Mouse (Mus musculus) G1E (cell line): Measurements from ENCODE around the gene Nme9. TPM values are rescaled to one million over a fixed set of nuclear protein-coding genes. Genes with fewer than 3 reads are reported as not detected.
A peak's percentile ranks its signal among the peaks of the same experiment; 100 is the strongest.

Experiments
- ATAC-seq: 2 replicates; pipeline ENCODE4 v1.8.0; 2016; ENCODE audit warnings: mild to moderate bottlenecking; ENCODE audit not compliant: insufficient number of reproducible peaks, poor library complexity, low FRiP score, severe bottlenecking; ENCODE audit errors: extremely low read depth
- DNase-seq: peaks from one replicate; pipeline ENCODE4 v3.0.0; 2012; ENCODE audit warnings: low spot score
- H3K27me3 ChIP-seq: 2 replicates; pipeline ENCODE4 v1.6.1; 2012; ENCODE audit warnings: mild to moderate bottlenecking, low read length, inconsistent platforms; ENCODE audit not compliant: insufficient read depth
- H3K36me3 ChIP-seq: replicated peaks from 2 replicates; pipeline ENCODE3; 2012; ENCODE audit warnings: mild to moderate bottlenecking, inconsistent platforms
- H3K4me1 ChIP-seq: 2 replicates; pipeline ENCODE4 v1.6.1; 2012; ENCODE audit warnings: low read depth, low read length, inconsistent platforms, mixed read lengths; ENCODE audit not compliant: insufficient read depth
- H3K4me3 ChIP-seq: 2 replicates; pipeline ENCODE4 v1.5.1; 2012; ENCODE audit warnings: low read depth, mild to moderate bottlenecking, inconsistent platforms, low read length, moderate library complexity, mixed read lengths
- H3K9me3 ChIP-seq: replicated peaks from 2 replicates; pipeline ENCODE4 v1.6.1; 2012; ENCODE audit warnings: inconsistent platforms
- CTCF ChIP-seq: IDR thresholded peaks from 2 replicates; pipeline ENCODE4 v1.5.1; 2012; ENCODE audit warnings: low read depth, low read length, inconsistent platforms, mixed read lengths
- GATA1 ChIP-seq: IDR thresholded peaks from 2 replicates; pipeline ENCODE4 v1.6.1; 2012; ENCODE audit warnings: borderline replicate concordance, low read length, inconsistent platforms, mixed read lengths
- GATA2 ChIP-seq: IDR thresholded peaks from 2 replicates; pipeline ENCODE4 v1.6.1; 2012; ENCODE audit warnings: low read depth, low read length, inconsistent platforms, borderline replicate concordance
- POLR2AphosphoS5 ChIP-seq: IDR thresholded peaks from 2 replicates; pipeline ENCODE4 v1.6.1; 2012; ENCODE audit warnings: low read depth, low read length, inconsistent platforms; ENCODE audit not compliant: insufficient replicate concordance
- TAL1 ChIP-seq: conservative IDR thresholded peaks from 2 replicates; pipeline ENCODE4 v1.6.1; 2012; ENCODE audit warnings: low read depth, low read length, inconsistent platforms, mixed read lengths
- polyA plus RNA-seq: library from polyadenylated mRNA; stranded (reverse); fragments of >175 nt; gene quantifications from 2 replicates; pipeline ENCODE4 v1.2.3, GENCODE M21; 2012
- total RNA-seq, 2 experiments: library from RNA; stranded (forward) in 1 of 2; stranded (reverse) in 1 of 2; fragments of 200-1000 nt in 1 of 2; fragments of >200 nt in 1 of 2; fragmentation: Nextera tagmentation in 1 of 2; gene quantifications; 2 replicates each; pipeline ENCODE4 v1.2.3; 2014 to 2017

Gene Nme9
- total and polyA plus RNA-seq, 3 experiments = not detected

- Histone ChIP-seq H3K27me3 (no peaks in the 10 kb centered on the region), H3K4me3 (no peak overlapping the region), H3K36me3 (peaks cover 93% of the 10 kb centered on the region), H3K9me3 (no peaks in the 10 kb centered on the region), H3K4me1 (peaks cover 27% of the 10 kb centered on the region)
- peak; percentile 63 for DNase-seq
- TF ChIP-seq TAL1 (no peak), CTCF (no peak), POLR2AphosphoS5 (no peak), GATA2 (no peak), GATA1 (no peak)
- peak; percentile 95 for ATAC-seq
Observed at GRCm38 (mm10) chr9:99485144-99485543, 33.9 kb downstream of the Nme9 start.

GRCm38 (mm10) chr9:99487126-99487695 is 35.9 kb downstream of the Nme9 start:
- ATAC-seq = no peak
- Histone ChIP-seq H3K9me3 (no peaks in the 10 kb centered on the region), H3K4me1 (peaks cover 27% of the 10 kb centered on the region), H3K4me3 (no peak overlapping the region), H3K36me3 (peaks cover 86% of the 10 kb centered on the region), H3K27me3 (no peaks in the 10 kb centered on the region)
- TF ChIP-seq POLR2AphosphoS5 = no peak
- TF ChIP-seq GATA1 = no peak
- TF ChIP-seq CTCF = no peak
- no peak for TF ChIP-seq GATA2
- TF ChIP-seq TAL1 = no peak
- no peak for DNase-seq

GRCm38 (mm10) chr9:99487841-99488240 is 36.6 kb downstream of the Nme9 start:
- Histone ChIP-seq H3K27me3 (no peaks in the 10 kb centered on the region), H3K36me3 (peaks cover 86% of the 10 kb centered on the region), H3K9me3 (no peaks in the 10 kb centered on the region), H3K4me3 (no peak overlapping the region), H3K4me1 (peaks cover 27% of the 10 kb centered on the region)
- TF ChIP-seq CTCF (no peak), GATA2 (no peak), GATA1 (no peak), POLR2AphosphoS5 (no peak), TAL1 (no peak)
- DNase-seq = no peak
- no peak for ATAC-seq

GRCm38 (mm10) chr9:99491050-99491449 is 39.8 kb downstream of the Nme9 start:
- no peaks in the 10 kb centered on the region for H3K27me3 ChIP-seq
- no peak for TF ChIP-seq GATA2
- no peak for TF ChIP-seq POLR2AphosphoS5
- no peak for TF ChIP-seq GATA1
- TF ChIP-seq CTCF = no peak
- no peak for TF ChIP-seq TAL1
- H3K9me3 ChIP-seq = no peaks in the 10 kb centered on the region
- H3K36me3 ChIP-seq = peaks cover 85% of the 10 kb centered on the region
- ATAC-seq = no peak
- H3K4me3 ChIP-seq = no peak overlapping the region
- H3K4me1 ChIP-seq = peaks cover 4% of the 10 kb centered on the region; the same call in 1 of the 2 replicates
- DNase-seq = no peak

- no peaks in the 10 kb centered on the region for H3K9me3 ChIP-seq
- DNase-seq (no peak), ATAC-seq (no peak)
- peaks cover 83% of the 10 kb centered on the region for H3K36me3 ChIP-seq
- no peak overlapping the region for H3K4me3 ChIP-seq
- H3K27me3 ChIP-seq = no peaks in the 10 kb centered on the region
- no peaks in the 10 kb centered on the region for H3K4me1 ChIP-seq
- TF ChIP-seq CTCF = no peak
- TF ChIP-seq TAL1 = no peak
- no peak for TF ChIP-seq GATA2
- no peak for TF ChIP-seq GATA1
- no peak for TF ChIP-seq POLR2AphosphoS5
Observed at GRCm38 (mm10) chr9:99492634-99493200, 41.4 kb downstream of the Nme9 start.

- no peak for ATAC-seq
- no peak for DNase-seq
Observed at GRCm38 (mm10) chr9:99499336-99499735, 48.1 kb downstream of the Nme9 start.

More at GRCm38 (mm10) chr9:99499336-99499735, 48.1 kb downstream of the Nme9 start:
- Histone ChIP-seq H3K27me3 (no peaks in the 10 kb centered on the region), H3K9me3 (no peaks in the 10 kb centered on the region), H3K36me3 (peaks cover 77% of the 10 kb centered on the region), H3K4me3 (no peak overlapping the region), H3K4me1 (peaks cover 4% of the 10 kb centered on the region; the same call in 1 of the 2 replicates)
- TF ChIP-seq POLR2AphosphoS5 = no peak
- no peak for TF ChIP-seq CTCF
- no peak for TF ChIP-seq TAL1
- no peak for TF ChIP-seq GATA1
- TF ChIP-seq GATA2 = no peak
